Mouse (Mus musculus) stomach, adult 2 months (tissue): ENCODE measurements around the gene Rspo4. TPM values are rescaled to one million over a fixed set of nuclear protein-coding genes. Genes with fewer than 3 reads are reported as not detected.

Experiments used
- polyA plus RNA-seq: library from polyadenylated mRNA; depleted of rRNA; stranded (reverse); fragments of >200 nt; gene quantifications from 2 replicates; pipeline ENCODE4 v1.2.3, GENCODE M21; 2012; rRNA removed

Gene Rspo4
- 0.17 and 0.34 TPM in 2 replicates for polyA plus RNA-seq

GRCm38 (mm10) chr2:151842648-151843226 lies at the start of gene Rspo4:
Gene Rspo4, plus strand, starts transcription at chr2:151842927.

GRCm38 (mm10) chr2:151910919-151911500 lies 68.3 kb downstream of the Rspo4 start, which contains the start of gene Angpt4:
Gene Angpt4, plus strand, starts transcription at chr2:151911210.

Other genes starting within 250 kb of the Rspo4 start
- gene Snph, start 210.3 kb upstream of the Rspo4 start, polyA plus RNA-seq, result 1.1 and 1.7 TPM in 2 replicates
- gene Rad21l, start 174.4 kb upstream of the Rspo4 start, polyA plus RNA-seq, result not detected in 2 replicates
- gene Tmem74b, start 140.9 kb upstream of the Rspo4 start, polyA plus RNA-seq, result 0.06 and 0.12 TPM in 2 replicates
- 26.4 and 26.8 TPM in 2 replicates for gene Psmf1, start 98.7 kb upstream of the Rspo4 start, polyA plus RNA-seq
- 0.43 and 0.48 TPM in 2 replicates for gene Angpt4, start 68.3 kb downstream of the Rspo4 start, polyA plus RNA-seq
- gene Fam110a, start 137.3 kb downstream of the Rspo4 start, polyA plus RNA-seq, result 16.7 and 22.6 TPM in 2 replicates
- gene Slc52a3, start 153.6 kb downstream of the Rspo4 start, polyA plus RNA-seq, result 33.3 and 37.8 TPM in 2 replicates
- not detected in 2 replicates for gene Scrt2, start 238.6 kb downstream of the Rspo4 start, polyA plus RNA-seq